Mouse (Mus musculus): ENCODE measurements around the gene 1700029P11Rik. TPM values are rescaled to one million over a fixed set of nuclear protein-coding genes. Genes with fewer than 3 reads are reported as not detected.

1700029P11Rik gene
- total and polyA plus RNA-seq, 3 experiments = 0.07 TPM; not detected in 2

GRCm38 (mm10) chr15:81941010-81941409, 39.3 kb upstream of the 1700029P11Rik start:
- no peak overlapping the region for H3K27ac ChIP-seq (ENCODE audit: control insufficient read depth, low read depth, low read length)
- H3K27me3 ChIP-seq (ENCODE audit: control insufficient read depth in 1 of 2, insufficient read depth in 2 of 2, low read length in 2 of 2) = peaks cover 0 to 1% of the 10 kb centered on the region in 2 experiments; a peak in 1 of 4 replicates
- no peak for DNase-seq (ENCODE audit: low read depth, low spot score)
- no peaks in the 10 kb centered on the region for H3K9me3 ChIP-seq (replicated peaks; ENCODE audit: insufficient read depth, low read length)
- H3K4me1 ChIP-seq (ENCODE audit: control insufficient read depth in 1 of 2, insufficient read depth in 2 of 2, low read length in 2 of 2) = peaks cover 0 to 3% of the 10 kb centered on the region in 2 experiments; a peak in 1 of 4 replicates
- H3K36me3 ChIP-seq (ENCODE audit: control insufficient read depth in 1 of 2, insufficient read depth in 2 of 2, low read length in 2 of 2) = no peaks in the 10 kb centered on the region
- H3K79me2 ChIP-seq (ENCODE audit: control insufficient read depth, insufficient read depth, low read length, poor library complexity) = no peaks in the 10 kb centered on the region
- TF ChIP-seq CTCF (IDR thresholded peaks at IDR 0.05 in 2 of 3, conservative IDR thresholded peaks at IDR 0.05 in 1 of 3; ENCODE audit: control insufficient read depth in 1 of 3, insufficient read depth in 1 of 3, low read depth in 2 of 3, low read length in 3 of 3, poor library complexity in 1 of 3, severe bottlenecking in 1 of 3) (peak; percentile 12 to 40 (median 35); a peak in 4 of 6 replicates), HCFC1 (IDR thresholded peaks at IDR 0.05; ENCODE audit: low read depth, low read length) (no peak), SMC3 (IDR thresholded peaks at IDR 0.05; ENCODE audit: low read depth, low read length) (peak; percentile 32; the same call in 1 of the 2 replicates)
- no peak overlapping the region for H3K9ac ChIP-seq (ENCODE audit: control insufficient read depth, low read depth, low read length, poor library complexity, severe bottlenecking)
- H3K4me3 ChIP-seq (ENCODE audit: control insufficient read depth in 1 of 2, insufficient read depth in 1 of 2, low read depth in 2 of 2, low read length in 2 of 2) = no peak overlapping the region

GRCm38 (mm10) chr15:81943176-81943749, 37.1 kb upstream of the 1700029P11Rik start:
- Histone ChIP-seq H3K27me3 (ENCODE audit: control insufficient read depth in 1 of 2, insufficient read depth in 2 of 2, low read length in 2 of 2) (peaks cover 0 to 2% of the 10 kb centered on the region in 2 experiments; a peak in 1 of 4 replicates), H3K9ac (ENCODE audit: control insufficient read depth, low read depth, low read length, poor library complexity, severe bottlenecking) (no peak overlapping the region), H3K4me3 (ENCODE audit: control insufficient read depth in 1 of 2, insufficient read depth in 1 of 2, low read depth in 2 of 2, low read length in 2 of 2) (no peak overlapping the region), H3K36me3 (ENCODE audit: control insufficient read depth in 1 of 2, insufficient read depth in 2 of 2, low read length in 2 of 2) (no peaks in the 10 kb centered on the region), H3K9me3 (replicated peaks; ENCODE audit: insufficient read depth, low read length) (no peaks in the 10 kb centered on the region), H3K4me1 (ENCODE audit: control insufficient read depth in 1 of 2, insufficient read depth in 2 of 2, low read length in 2 of 2) (peaks cover 0 to 3% of the 10 kb centered on the region in 2 experiments; a peak in 1 of 4 replicates), H3K27ac (ENCODE audit: control insufficient read depth, low read depth, low read length) (no peak overlapping the region), H3K79me2 (ENCODE audit: control insufficient read depth, insufficient read depth, low read length, poor library complexity) (no peaks in the 10 kb centered on the region)
- DNase-seq (ENCODE audit: low read depth, low spot score) = no peak
- TF ChIP-seq KAT2A (conservative IDR thresholded peaks at IDR 0.05; ENCODE audit: low read depth, low read length) (no peak), MAFK (IDR thresholded peaks at IDR 0.05; ENCODE audit: borderline replicate concordance, low read depth, low read length) (no peak), TBP (IDR thresholded peaks at IDR 0.05; ENCODE audit: low read depth, low read length) (no peak), USF2 (IDR thresholded peaks at IDR 0.05; ENCODE audit: borderline replicate concordance in 1 of 2, insufficient read depth in 1 of 2, low read depth in 1 of 2, low read length in 2 of 2) (no peak), ELF1 (IDR thresholded peaks at IDR 0.05; ENCODE audit: low read depth, low read length) (no peak), MXI1 (IDR thresholded peaks at IDR 0.05; ENCODE audit: low read depth, low read length) (no peak), TAL1 (IDR thresholded peaks at IDR 0.05; ENCODE audit: low read length) (no peak), MYC (IDR thresholded peaks at IDR 0.05; ENCODE audit: low read depth, low read length) (no peak)

GRCm38 (mm10) chr15:81949076-81949475, 31.3 kb upstream of the 1700029P11Rik start:
- Histone ChIP-seq H3K4me1 (ENCODE audit: control insufficient read depth in 1 of 2, insufficient read depth in 2 of 2, low read length in 2 of 2) (no peaks in the 10 kb centered on the region), H3K4me3 (ENCODE audit: control insufficient read depth in 1 of 2, insufficient read depth in 1 of 2, low read depth in 2 of 2, low read length in 2 of 2) (no peak overlapping the region), H3K27ac (ENCODE audit: control insufficient read depth, low read depth, low read length) (no peak overlapping the region), H3K9me3 (replicated peaks; ENCODE audit: insufficient read depth, low read length) (no peaks in the 10 kb centered on the region), H3K27me3 (ENCODE audit: control insufficient read depth in 1 of 2, insufficient read depth in 2 of 2, low read length in 2 of 2) (peaks cover 0 to 2% of the 10 kb centered on the region in 2 experiments; a peak in 1 of 4 replicates), H3K9ac (ENCODE audit: control insufficient read depth, low read depth, low read length, poor library complexity, severe bottlenecking) (no peak overlapping the region), H3K79me2 (ENCODE audit: control insufficient read depth, insufficient read depth, low read length, poor library complexity) (no peaks in the 10 kb centered on the region), H3K36me3 (ENCODE audit: control insufficient read depth in 1 of 2, insufficient read depth in 2 of 2, low read length in 2 of 2) (no peaks in the 10 kb centered on the region)
- no peak for DNase-seq (ENCODE audit: low read depth, low spot score)
- TF ChIP-seq RAD21 (IDR thresholded peaks at IDR 0.05; ENCODE audit: low read depth, low read length) (no peak), UBTF (IDR thresholded peaks at IDR 0.05; ENCODE audit: borderline replicate concordance, insufficient read depth, low read depth, low read length) (no peak), ELF1 (IDR thresholded peaks at IDR 0.05; ENCODE audit: low read depth, low read length) (no peak), NELFE (IDR thresholded peaks at IDR 0.05; ENCODE audit: low read depth, low read length) (no peak), TAL1 (IDR thresholded peaks at IDR 0.05; ENCODE audit: low read length) (no peak)

Data from MEL (cell line).